Mouse (Mus musculus): ENCODE data around the gene Nthl1. TPM values are rescaled to one million over a fixed set of nuclear protein-coding genes. Genes with fewer than 3 reads are reported as not detected.

Nthl1 gene
- polyA plus RNA-seq, 1 experiment, result 20.2 TPM

- Histone ChIP-seq H3K4me3 (no peak overlapping the region), H3K27me3 (ENCODE audit: control insufficient read depth, insufficient read depth, insufficient read length) (no peaks in the 10 kb centered on the region), H3K79me2 (ENCODE audit: control insufficient read depth, insufficient read depth) (no peaks in the 10 kb centered on the region), H3K4me2 (ENCODE audit: low read depth) (no peak overlapping the region), H3K36me3 (ENCODE audit: control insufficient read depth, insufficient read depth) (peaks cover 8% of the 10 kb centered on the region), H3ac (ENCODE audit: control insufficient read depth, insufficient read length) (no peak overlapping the region)
- TF ChIP-seq SRF (IDR thresholded peaks at IDR 0.05; ENCODE audit: control insufficient read depth, insufficient read length, low read depth), result no peak
- no peak for TF ChIP-seq MYOD1 (IDR thresholded peaks at IDR 0.05; ENCODE audit: control insufficient read depth in 1 of 3, insufficient read length in 2 of 3, low read depth in 2 of 3)
- TF ChIP-seq E2F4 (IDR thresholded peaks at IDR 0.05; ENCODE audit: insufficient read depth), result no peak
- TF ChIP-seq CEBPB (IDR thresholded peaks at IDR 0.05; ENCODE audit: insufficient read depth, poor library complexity, severe bottlenecking), result no peak
- TF ChIP-seq POLR2AphosphoS2 (IDR thresholded peaks at IDR 0.05; ENCODE audit: insufficient read length, low read depth), result no peak
- no peak for TF ChIP-seq TCF3 (IDR thresholded peaks at IDR 0.05; ENCODE audit: insufficient read length, low read depth)
- no peak for TF ChIP-seq POLR2A (IDR thresholded peaks at IDR 0.05; ENCODE audit: insufficient read length, low read depth)
- no peak for TF ChIP-seq REST (IDR thresholded peaks at IDR 0.05; ENCODE audit: insufficient read depth, insufficient read length)
- TF ChIP-seq MYOG (IDR thresholded peaks at IDR 0.05; ENCODE audit: control insufficient read depth in 1 of 3, insufficient read depth in 1 of 3, insufficient read length in 2 of 3, low read depth in 2 of 3), result no peak
- TF ChIP-seq TCF12 (IDR thresholded peaks at IDR 0.05; ENCODE audit: insufficient read depth, poor library complexity, severe bottlenecking), result no peak
- TF ChIP-seq USF1 (IDR thresholded peaks at IDR 0.05; ENCODE audit: low read depth), result no peak
- TF ChIP-seq MAX (IDR thresholded peaks at IDR 0.05; ENCODE audit: low read depth), result no peak
Observed at GRCm38 (mm10) chr17:24610711-24611110, 21.8 kb upstream of the Nthl1 start.

GRCm38 (mm10) chr17:24617561-24618194 lies 14.8 kb upstream of the Nthl1 start:
- TF ChIP-seq CEBPB (IDR thresholded peaks at IDR 0.05; ENCODE audit: insufficient read depth, poor library complexity, severe bottlenecking) (no peak), TCF12 (IDR thresholded peaks at IDR 0.05; ENCODE audit: insufficient read depth, poor library complexity, severe bottlenecking) (no peak), USF1 (IDR thresholded peaks at IDR 0.05; ENCODE audit: low read depth) (no peak), MYOD1 (IDR thresholded peaks at IDR 0.05; ENCODE audit: control insufficient read depth in 1 of 3, insufficient read length in 2 of 3, low read depth in 2 of 3) (no peak), POLR2A (IDR thresholded peaks at IDR 0.05; ENCODE audit: insufficient read length, low read depth) (no peak), REST (IDR thresholded peaks at IDR 0.05; ENCODE audit: insufficient read depth, insufficient read length) (no peak), MAX (IDR thresholded peaks at IDR 0.05; ENCODE audit: low read depth) (no peak), POLR2AphosphoS2 (IDR thresholded peaks at IDR 0.05; ENCODE audit: insufficient read length, low read depth) (no peak), E2F4 (IDR thresholded peaks at IDR 0.05; ENCODE audit: insufficient read depth) (no peak), SRF (IDR thresholded peaks at IDR 0.05; ENCODE audit: control insufficient read depth, insufficient read length, low read depth) (no peak), TCF3 (IDR thresholded peaks at IDR 0.05; ENCODE audit: insufficient read length, low read depth) (no peak), MYOG (IDR thresholded peaks at IDR 0.05; ENCODE audit: control insufficient read depth in 1 of 3, insufficient read depth in 1 of 3, insufficient read length in 2 of 3, low read depth in 2 of 3) (no peak)
- no peaks in the 10 kb centered on the region for H3K27me3 ChIP-seq (ENCODE audit: control insufficient read depth, insufficient read depth, insufficient read length)
- no peak overlapping the region for H3K4me2 ChIP-seq (ENCODE audit: low read depth)
- no peak overlapping the region for H3ac ChIP-seq (ENCODE audit: control insufficient read depth, insufficient read length)
- no peaks in the 10 kb centered on the region for H3K79me2 ChIP-seq (ENCODE audit: control insufficient read depth, insufficient read depth)
- peaks cover 24% of the 10 kb centered on the region for H3K36me3 ChIP-seq (ENCODE audit: control insufficient read depth, insufficient read depth)
- H3K4me3 ChIP-seq, result no peak overlapping the region

- Histone ChIP-seq H3K4me2 (ENCODE audit: low read depth) (no peak overlapping the region), H3K36me3 (ENCODE audit: control insufficient read depth, insufficient read depth) (peaks cover 30% of the 10 kb centered on the region), H3K27me3 (ENCODE audit: control insufficient read depth, insufficient read depth, insufficient read length) (no peaks in the 10 kb centered on the region), H3ac (ENCODE audit: control insufficient read depth, insufficient read length) (no peak overlapping the region), H3K4me3 (no peak overlapping the region), H3K79me2 (ENCODE audit: control insufficient read depth, insufficient read depth) (no peaks in the 10 kb centered on the region)
- TF ChIP-seq REST (IDR thresholded peaks at IDR 0.05; ENCODE audit: insufficient read depth, insufficient read length) (no peak), CEBPB (IDR thresholded peaks at IDR 0.05; ENCODE audit: insufficient read depth, poor library complexity, severe bottlenecking) (no peak), POLR2A (IDR thresholded peaks at IDR 0.05; ENCODE audit: insufficient read length, low read depth) (no peak), E2F4 (IDR thresholded peaks at IDR 0.05; ENCODE audit: insufficient read depth) (no peak), TCF12 (IDR thresholded peaks at IDR 0.05; ENCODE audit: insufficient read depth, poor library complexity, severe bottlenecking) (no peak), MYOD1 (IDR thresholded peaks at IDR 0.05; ENCODE audit: control insufficient read depth in 1 of 3, insufficient read length in 2 of 3, low read depth in 2 of 3) (no peak), USF1 (IDR thresholded peaks at IDR 0.05; ENCODE audit: low read depth) (no peak), POLR2AphosphoS2 (IDR thresholded peaks at IDR 0.05; ENCODE audit: insufficient read length, low read depth) (no peak), MAX (IDR thresholded peaks at IDR 0.05; ENCODE audit: low read depth) (no peak), TCF3 (IDR thresholded peaks at IDR 0.05; ENCODE audit: insufficient read length, low read depth) (no peak), MYOG (IDR thresholded peaks at IDR 0.05; ENCODE audit: control insufficient read depth in 1 of 3, insufficient read depth in 1 of 3, insufficient read length in 2 of 3, low read depth in 2 of 3) (no peak), SRF (IDR thresholded peaks at IDR 0.05; ENCODE audit: control insufficient read depth, insufficient read length, low read depth) (no peak)
Observed at GRCm38 (mm10) chr17:24625472-24625871, 7.0 kb upstream of the Nthl1 start.

- TF ChIP-seq MYOD1 (IDR thresholded peaks at IDR 0.05; ENCODE audit: control insufficient read depth in 1 of 3, insufficient read length in 2 of 3, low read depth in 2 of 3), result no peak
- no peak for TF ChIP-seq CEBPB (IDR thresholded peaks at IDR 0.05; ENCODE audit: insufficient read depth, poor library complexity, severe bottlenecking)
- TF ChIP-seq POLR2A (IDR thresholded peaks at IDR 0.05; ENCODE audit: insufficient read length, low read depth), result no peak
- TF ChIP-seq POLR2AphosphoS2 (IDR thresholded peaks at IDR 0.05; ENCODE audit: insufficient read length, low read depth), result no peak
- TF ChIP-seq SRF (IDR thresholded peaks at IDR 0.05; ENCODE audit: control insufficient read depth, insufficient read length, low read depth), result no peak
- TF ChIP-seq REST (IDR thresholded peaks at IDR 0.05; ENCODE audit: insufficient read depth, insufficient read length), result no peak
- no peak for TF ChIP-seq MYOG (IDR thresholded peaks at IDR 0.05; ENCODE audit: control insufficient read depth in 1 of 3, insufficient read depth in 1 of 3, insufficient read length in 2 of 3, low read depth in 2 of 3)
- TF ChIP-seq TCF3 (IDR thresholded peaks at IDR 0.05; ENCODE audit: insufficient read length, low read depth), result no peak
- TF ChIP-seq TCF12 (IDR thresholded peaks at IDR 0.05; ENCODE audit: insufficient read depth, poor library complexity, severe bottlenecking), result no peak
- no peak for TF ChIP-seq E2F4 (IDR thresholded peaks at IDR 0.05; ENCODE audit: insufficient read depth)
- no peak for TF ChIP-seq USF1 (IDR thresholded peaks at IDR 0.05; ENCODE audit: low read depth)
- TF ChIP-seq MAX (IDR thresholded peaks at IDR 0.05; ENCODE audit: low read depth), result no peak
- peaks cover 20% of the 10 kb centered on the region for H3K36me3 ChIP-seq (ENCODE audit: control insufficient read depth, insufficient read depth)
Observed at GRCm38 (mm10) chr17:24628646-24629045, 3.8 kb upstream of the Nthl1 start.

More at GRCm38 (mm10) chr17:24628646-24629045, 3.8 kb upstream of the Nthl1 start:
- Histone ChIP-seq H3K4me3 (no peak overlapping the region), H3K27me3 (ENCODE audit: control insufficient read depth, insufficient read depth, insufficient read length) (no peaks in the 10 kb centered on the region), H3K79me2 (ENCODE audit: control insufficient read depth, insufficient read depth) (peaks cover 6% of the 10 kb centered on the region), H3K4me2 (ENCODE audit: low read depth) (no peak overlapping the region), H3ac (ENCODE audit: control insufficient read depth, insufficient read length) (no peak overlapping the region)

All from myocyte (in vitro differentiated cells).